Mouse (Mus musculus) urinary bladder, adult 2 months (tissue): Measurements from ENCODE around the gene Aamp. TPM values are rescaled to one million over a fixed set of nuclear protein-coding genes. Genes with fewer than 3 reads are reported as not detected.
A peak's percentile ranks its signal among the peaks of the same experiment; 100 is the strongest.

Source experiments
- DNase-seq: peaks from one replicate; pipeline ENCODE4 v3.0.0; 2022; ENCODE audit warnings: low spot score
- polyA plus RNA-seq: library from polyadenylated mRNA; depleted of rRNA; stranded (reverse); fragments of >200 nt; gene quantifications from 2 replicates; pipeline ENCODE4 v1.2.3, GENCODE M21; 2012; rRNA removed

Aamp gene
- polyA plus RNA-seq, 1 experiment = 137 TPM

GRCm38 (mm10) chr1:74237671-74238070 is 46.9 kb downstream of the Aamp start:
- DNase-seq = no peak

GRCm38 (mm10) chr1:74236590-74237317 is 47.8 kb downstream of the Aamp start:
- no peak for DNase-seq

GRCm38 (mm10) chr1:74235938-74236589 is 48.5 kb downstream of the Aamp start, which contains the start of gene Arpc2:
TSS of gene Arpc2 (plus strand) at chr1:74236084.
- peak; percentile 98 for DNase-seq

- DNase-seq = no peak
These were observed 53.5 kb downstream of the Aamp start for GRCm38 (mm10) chr1:74230992-74231391.

- DNase-seq = no peak
These were observed 54.6 kb downstream of the Aamp start for GRCm38 (mm10) chr1:74229942-74230341.

Other genes with a start within 250 kb of the Aamp start
- gene Tns1, start 160.3 kb downstream of the Aamp start, polyA plus RNA-seq = 192 and 408 TPM in 2 replicates
- 1.2 TPM in 2 replicates for gene Rufy4, start 159.2 kb downstream of the Aamp start, polyA plus RNA-seq
- 0.03 TPM in 2 replicates for gene Cxcr2, start 130.7 kb downstream of the Aamp start, polyA plus RNA-seq
- gene Cxcr1, start 90.1 kb downstream of the Aamp start, polyA plus RNA-seq = not detected in 2 replicates
- 372 and 394 TPM in 2 replicates for gene Arpc2, start 48.7 kb downstream of the Aamp start, polyA plus RNA-seq
- 1.6 TPM in 2 replicates for gene Gpbar1, start 6.2 kb downstream of the Aamp start, polyA plus RNA-seq
- gene Pnkd, start 192 bp upstream of the Aamp start, polyA plus RNA-seq = 60.6 and 61.9 TPM in 2 replicates
- gene Tmbim1, start 20.9 kb upstream of the Aamp start, polyA plus RNA-seq = 91.2 and 120 TPM in 2 replicates
- gene Catip, start 77.4 kb upstream of the Aamp start, polyA plus RNA-seq = 2.7 and 2.9 TPM in 2 replicates
- 13.2 and 16.5 TPM in 2 replicates for gene Slc11a1, start 90.5 kb upstream of the Aamp start, polyA plus RNA-seq
- gene Ctdsp1, start 106.8 kb upstream of the Aamp start, polyA plus RNA-seq = 93.7 and 117 TPM in 2 replicates
- gene Vil1, start 124.6 kb upstream of the Aamp start, polyA plus RNA-seq = 0.07 and 0.10 TPM in 2 replicates
- 21.0 and 24.0 TPM in 2 replicates for gene Cnot9, start 221.3 kb upstream of the Aamp start, polyA plus RNA-seq